Mouse (Mus musculus): ENCODE data around the gene Poldip3. TPM values are rescaled to one million over a fixed set of nuclear protein-coding genes. Genes with fewer than 3 reads are reported as not detected.

Gene Poldip3
- total and polyA plus RNA-seq, 3 experiments, result 77.0 to 78.9 (median 77.2) TPM

GRCm38 (mm10) chr15:83150073-83150442 lies 874 bp upstream of the Poldip3 start:
- H3K9ac ChIP-seq (ENCODE audit: insufficient read depth, low read depth), result no peak overlapping the region; the same call in 1 of the 2 replicates
- DNase-seq (ENCODE audit: extremely low read depth), result no peak

GRCm38 (mm10) chr15:83148801-83149195 lies 386 bp downstream of the Poldip3 start:
- no peaks in the 10 kb centered on the region for H3K27me3 ChIP-seq (replicated peaks)
- peak overlapping the region; percentile 93 for H3K9ac ChIP-seq (ENCODE audit: insufficient read depth, low read depth)
- H3K4me3 ChIP-seq (replicated peaks in 1 of 3; ENCODE audit: low read depth in 2 of 3, low read length in 2 of 3, poor library complexity in 1 of 3), result peak overlapping the region; percentile 86 to 92 (median 88)
- H3K36me3 ChIP-seq (replicated peaks in 1 of 2; ENCODE audit: control insufficient read depth in 1 of 2, insufficient read depth in 1 of 2, low read length in 1 of 2), result peaks cover 22 to 48% of the 10 kb centered on the region in 2 experiments
- DNase-seq (ENCODE audit: extremely low read depth), result no peak
- dilution Hi-C loops (cut with MboI; ENCODE audit: extremely low pct_ligation_motif_present, extremely low pct_unique_long_range_greater_than_20kb, low sequenced_read_pairs), result no loop called here
- H3K9me3 ChIP-seq (replicated peaks; ENCODE audit: low read length), result peaks cover 13% of the 10 kb centered on the region
- TF ChIP-seq MAZ (IDR thresholded peaks at IDR 0.05; ENCODE audit: low read depth, low read length) (0 out of 2 replicates have a peak, but pooled peaks have one; percentile 18), TCF12 (IDR thresholded peaks at IDR 0.05; ENCODE audit: low read depth, low read length) (no peak), ZNF384 (IDR thresholded peaks at IDR 0.05; ENCODE audit: low read depth, low read length) (no peak), JUND (conservative IDR thresholded peaks at IDR 0.05; ENCODE audit: low read depth, low read length) (no peak), KAT2A (IDR thresholded peaks at IDR 0.05; ENCODE audit: insufficient replicate concordance, low read length) (no peak), MYC (IDR thresholded peaks at IDR 0.05; ENCODE audit: low read depth, low read length) (no peak), ELF1 (IDR thresholded peaks at IDR 0.05; ENCODE audit: low read depth, low read length) (no peak), GABPA (IDR thresholded peaks at IDR 0.05; ENCODE audit: insufficient replicate concordance, low read depth, low read length) (no peak), UBTF (IDR thresholded peaks at IDR 0.05; ENCODE audit: low read depth, low read length) (peak; percentile 80), ZKSCAN1 (IDR thresholded peaks at IDR 0.05; ENCODE audit: borderline replicate concordance, low read depth, low read length) (no peak), ETS1 (conservative IDR thresholded peaks at IDR 0.05; ENCODE audit: low read depth, low read length) (no peak), IRF4 (IDR thresholded peaks at IDR 0.05; ENCODE audit: low read depth, low read length) (0 out of 2 replicates have a peak, but pooled peaks have one; percentile 13), RAD21 (IDR thresholded peaks at IDR 0.05; ENCODE audit: low read depth, low read length) (no peak), USF2 (conservative IDR thresholded peaks at IDR 0.05; ENCODE audit: low read depth, low read length) (no peak), NRF1 (IDR thresholded peaks at IDR 0.05; ENCODE audit: low read depth, low read length) (0 out of 2 replicates have a peak, but pooled peaks have one; percentile 27), ZMIZ1 (IDR thresholded peaks at IDR 0.05; ENCODE audit: low read depth, low read length) (no peak), NELFE (IDR thresholded peaks at IDR 0.05; ENCODE audit: low read depth, low read length) (no peak), POLR2A (IDR thresholded peaks at IDR 0.05; ENCODE audit: low read depth, low read length) (no peak), BHLHE40 (IDR thresholded peaks at IDR 0.05; ENCODE audit: low read depth, low read length) (no peak), E2F4 (IDR thresholded peaks at IDR 0.05; ENCODE audit: insufficient replicate concordance, low read depth, low read length) (no peak), JUN (IDR thresholded peaks at IDR 0.05; ENCODE audit: insufficient read depth, low read depth, low read length) (no peak), SMC3 (IDR thresholded peaks at IDR 0.05; ENCODE audit: low read depth, low read length) (no peak), TBP (conservative IDR thresholded peaks at IDR 0.05; ENCODE audit: low read depth, low read length) (no peak), MAX (IDR thresholded peaks at IDR 0.05; ENCODE audit: low read length) (no peak), MXI1 (IDR thresholded peaks at IDR 0.05; ENCODE audit: low read depth, low read length) (peak; percentile 5; the same call in 1 of the 2 replicates), PAX5 (IDR thresholded peaks at IDR 0.05; ENCODE audit: low read length) (no peak)
- peaks cover 49% of the 10 kb centered on the region for H3K79me2 ChIP-seq (replicated peaks; ENCODE audit: control insufficient read depth, extremely low read depth, insufficient read depth, poor library complexity, severe bottlenecking)
- peaks cover 9 to 62% of the 10 kb centered on the region in 2 experiments; a peak in 3 of 4 replicates for H3K4me1 ChIP-seq (ENCODE audit: control insufficient read depth in 1 of 2, insufficient read depth in 2 of 2)
- in situ Hi-C loops (cut with MboI; ENCODE audit: low pct_ligation_motif_present, low pct_unique_long_range_greater_than_20kb, low sequenced_read_pairs), result no loop called here
- H3K4me2 ChIP-seq (ENCODE audit: insufficient read depth, low read depth, poor library complexity, severe bottlenecking), result no peak overlapping the region
- peak overlapping the region; percentile 91 for H3K27ac ChIP-seq (ENCODE audit: insufficient read depth, low read depth)

More at GRCm38 (mm10) chr15:83150073-83150442, 874 bp upstream of the Poldip3 start:
- Histone ChIP-seq H3K27ac (ENCODE audit: insufficient read depth, low read depth) (peak overlapping the region; percentile 71), H3K4me2 (ENCODE audit: insufficient read depth, low read depth, poor library complexity, severe bottlenecking) (peak overlapping the region; percentile 47), H3K36me3 (replicated peaks in 1 of 2; ENCODE audit: control insufficient read depth in 1 of 2, insufficient read depth in 1 of 2, low read length in 1 of 2) (peaks cover 27 to 44% of the 10 kb centered on the region in 2 experiments), H3K27me3 (replicated peaks) (no peaks in the 10 kb centered on the region), H3K79me2 (replicated peaks; ENCODE audit: control insufficient read depth, extremely low read depth, insufficient read depth, poor library complexity, severe bottlenecking) (peaks cover 36% of the 10 kb centered on the region), H3K4me3 (replicated peaks in 1 of 3; ENCODE audit: low read depth in 2 of 3, low read length in 2 of 3, poor library complexity in 1 of 3) (peak overlapping the region in 1 of 3 experiments; percentile 19), H3K9me3 (replicated peaks; ENCODE audit: low read length) (peaks cover 13% of the 10 kb centered on the region), H3K4me1 (ENCODE audit: control insufficient read depth in 1 of 2, insufficient read depth in 2 of 2) (peaks cover 14 to 65% of the 10 kb centered on the region in 2 experiments)
- dilution Hi-C loops (cut with MboI; ENCODE audit: extremely low pct_ligation_motif_present, extremely low pct_unique_long_range_greater_than_20kb, low sequenced_read_pairs) (no loop called here), in situ Hi-C loops (cut with MboI; ENCODE audit: low pct_ligation_motif_present, low pct_unique_long_range_greater_than_20kb, low sequenced_read_pairs) (loop anchor here (5.0 kb wide), 1 partner anchor 57 kb away; no protein-coding TSS in a partner anchor)
- TF ChIP-seq CHD1 (IDR thresholded peaks at IDR 0.05; ENCODE audit: low read depth, low read length) (no peak), CTCF (conservative IDR thresholded peaks at IDR 0.05 in 1 of 2, IDR thresholded peaks at IDR 0.05 in 1 of 2; ENCODE audit: low read depth in 2 of 2, low read length in 2 of 2) (peak in 1 of 2 experiments; percentile 0; a peak in 1 of 4 replicates)

All from CH12.LX (cell line).